Mouse (Mus musculus) forebrain, embryonic 13.5 days (tissue): Measurements from ENCODE around the gene Ubtd2. TPM values are rescaled to one million over a fixed set of nuclear protein-coding genes. Genes with fewer than 3 reads are reported as not detected.

Source experiments
- ATAC-seq: fragments of 200-750 bp; cut with Nextera tagmentation; 2 replicates; pipeline ENCODE4 v1.8.0; 2017
- H3K27ac ChIP-seq: fragments of 300-500 bp; sonication (generic); 2 replicates; pipeline ENCODE4 v1.5.1; 2015; ENCODE audit warnings: inconsistent platforms, mild to moderate bottlenecking, moderate library complexity
- H3K27me3 ChIP-seq: fragments of 300-500 bp; sonication (generic); 2 replicates; pipeline ENCODE4 v1.6.1; 2015; ENCODE audit warnings: mild to moderate bottlenecking, inconsistent platforms
- H3K36me3 ChIP-seq: fragments of 300-500 bp; sonication (generic); 2 replicates; pipeline ENCODE4 v1.6.1; 2015; ENCODE audit warnings: mild to moderate bottlenecking, inconsistent platforms; ENCODE audit not compliant: poor library complexity, severe bottlenecking
- H3K4me1 ChIP-seq: fragments of 300-500 bp; sonication (generic); 2 replicates; pipeline ENCODE4 v1.6.1; 2015; ENCODE audit warnings: inconsistent platforms
- H3K4me2 ChIP-seq: fragments of 300-500 bp; sonication (generic); 2 replicates; pipeline ENCODE4 v1.6.1; 2015; ENCODE audit warnings: inconsistent platforms, mild to moderate bottlenecking, moderate library complexity
- H3K4me3 ChIP-seq: fragments of 300-500 bp; sonication (generic); 2 replicates; pipeline ENCODE4 v1.5.1; 2015; ENCODE audit warnings: mild to moderate bottlenecking, inconsistent platforms
- H3K9ac ChIP-seq: fragments of 300-500 bp; sonication (generic); 2 replicates; pipeline ENCODE4 v1.6.1; 2015; ENCODE audit warnings: mild to moderate bottlenecking, inconsistent platforms
- H3K9me3 ChIP-seq: fragments of 300-500 bp; sonication (generic); replicated peaks from 2 replicates; pipeline ENCODE4 v1.6.1; 2016; ENCODE audit warnings: inconsistent platforms
- WGBS: fragments of 180-500 bp; shearing (Covaris S2); methylation state at CpG from one replicate; pipeline ENCODE4 v1.1.7; 2015; 5-methylcytosine and 5-hydroxymethylcytosine counted together
- polyA plus RNA-seq: library from polyadenylated mRNA; unstranded; fragments of >200 nt; fragmentation: Nextera tagmentation; extraction: Ambion mirVana; gene quantifications from 2 replicates; pipeline ENCODE4 v1.2.1, GENCODE M21; 2015

The Ubtd2 gene
- polyA plus RNA-seq, 1 experiment from 2014 or later = 59.4 TPM

DNA sequence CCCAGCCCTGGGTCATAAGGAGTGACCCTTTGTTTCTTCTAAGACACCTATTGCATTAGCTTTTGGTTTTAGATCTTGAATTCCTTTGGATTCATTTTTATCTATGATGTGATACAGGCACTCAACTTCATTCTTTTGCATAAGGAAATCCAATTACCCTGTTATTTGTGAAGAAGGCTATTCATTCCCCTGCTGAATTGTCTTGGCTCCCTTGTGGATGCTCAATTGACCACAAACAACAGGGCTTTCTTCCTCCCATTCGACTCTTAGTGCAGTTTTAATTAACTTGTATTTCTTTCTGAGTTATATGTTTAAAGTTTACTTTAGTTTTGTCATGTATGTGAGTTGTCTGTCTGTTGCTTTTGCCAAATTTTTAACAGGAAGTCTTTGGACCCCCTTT, 10.9 kb upstream of the Ubtd2 start:
- ATAC-seq = no peak
- Histone ChIP-seq H3K36me3 (no peaks in the 10 kb centered on the region), H3K9me3 (no peaks in the 10 kb centered on the region), H3K4me1 (peaks cover 7% of the 10 kb centered on the region), H3K27me3 (0 out of 2 replicates have a peak, but pooled peaks cover 6% of the 10 kb centered on the region), H3K4me3 (no peak overlapping the region), H3K27ac (no peak overlapping the region), H3K9ac (no peak overlapping the region), H3K4me2 (no peak overlapping the region)
- 0% methylated on average over 1 of the region's 1 CpGs for WGBS

DNA sequence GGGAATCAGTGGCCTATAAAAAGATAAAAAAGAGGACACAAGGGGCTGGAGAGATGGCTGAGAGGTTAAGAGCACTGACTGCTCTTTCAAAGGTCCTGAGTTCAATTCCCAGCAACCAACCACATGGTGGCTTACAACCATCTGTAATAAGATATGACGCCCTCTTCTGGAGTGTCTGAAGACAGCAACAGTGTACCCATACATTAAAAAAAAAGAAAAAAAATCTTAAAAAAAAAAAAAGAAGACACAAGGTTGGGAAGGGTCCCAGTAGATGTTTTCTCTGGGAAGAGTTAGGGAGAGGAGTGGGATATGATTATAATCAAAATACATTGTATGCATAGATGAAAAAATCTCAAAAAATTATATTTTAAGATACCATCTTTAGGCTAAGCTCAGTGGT, 10.0 kb upstream of the Ubtd2 start:
- H3K4me1 ChIP-seq = peaks cover 7% of the 10 kb centered on the region
- 0 out of 2 replicates have a peak, but pooled peaks cover 6% of the 10 kb centered on the region for H3K27me3 ChIP-seq
- H3K9me3 ChIP-seq = no peaks in the 10 kb centered on the region
- WGBS = 81% methylated on average over 1 of the region's 1 CpGs
- no peak overlapping the region for H3K4me3 ChIP-seq
- no peak overlapping the region for H3K9ac ChIP-seq
- H3K36me3 ChIP-seq = no peaks in the 10 kb centered on the region
- H3K4me2 ChIP-seq = no peak overlapping the region
- ATAC-seq = no peak
- no peak overlapping the region for H3K27ac ChIP-seq

DNA sequence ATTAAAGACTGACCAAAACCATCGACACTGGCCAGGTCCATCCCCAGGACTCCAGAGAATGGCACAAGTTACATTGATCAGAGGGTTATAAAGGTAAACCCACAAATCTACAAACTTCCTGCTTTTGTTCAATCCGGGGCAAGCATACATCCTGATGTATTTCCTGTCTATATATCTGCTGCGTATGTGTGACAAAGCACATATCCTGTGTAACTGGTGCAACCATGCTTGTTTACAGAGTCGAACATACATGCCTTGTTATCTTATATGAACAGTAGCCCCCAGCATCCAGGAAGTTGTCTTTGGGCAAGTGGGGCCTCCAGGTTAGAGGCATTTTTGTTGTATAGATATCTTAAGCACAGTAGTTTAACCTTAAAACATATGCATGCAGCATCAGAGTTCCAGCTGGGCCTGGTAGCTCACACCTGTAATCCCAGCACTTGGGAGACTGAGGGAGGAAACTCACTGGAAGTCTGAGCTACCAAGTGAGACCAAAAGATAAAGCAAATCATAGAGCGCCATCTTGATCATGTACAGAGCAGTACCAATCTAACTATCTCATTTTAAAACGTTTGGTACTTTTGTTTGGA, 9.4 kb upstream of the Ubtd2 start:
- no peak overlapping the region for H3K9ac ChIP-seq
- 81% methylated on average over 6 of the region's 6 CpGs for WGBS
- peaks cover 7% of the 10 kb centered on the region for H3K4me1 ChIP-seq
- H3K4me3 ChIP-seq = no peak overlapping the region
- H3K36me3 ChIP-seq = no peaks in the 10 kb centered on the region
- H3K27me3 ChIP-seq = 0 out of 2 replicates have a peak, but pooled peaks cover 6% of the 10 kb centered on the region
- no peak for ATAC-seq
- H3K27ac ChIP-seq = no peak overlapping the region
- H3K4me2 ChIP-seq = no peak overlapping the region
- no peaks in the 10 kb centered on the region for H3K9me3 ChIP-seq

DNA sequence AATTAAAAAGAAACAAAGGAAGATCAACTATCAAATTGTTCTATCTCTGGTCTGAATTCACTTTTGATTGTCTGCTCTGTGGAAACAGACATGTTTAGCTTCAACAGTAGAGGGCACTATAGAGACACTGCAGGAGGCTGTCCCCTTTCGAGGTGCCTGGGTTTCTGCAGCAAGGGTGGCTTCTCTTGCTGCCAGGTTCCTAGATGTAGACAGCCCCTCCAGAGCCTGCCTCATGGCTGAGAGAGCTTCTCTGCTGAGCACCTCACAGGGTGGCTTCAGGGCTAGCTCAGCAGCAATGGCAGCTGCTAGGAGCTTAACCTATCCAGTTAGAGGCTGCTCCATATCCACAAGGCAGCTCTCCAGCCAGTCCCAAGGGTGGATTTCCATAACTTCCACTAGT, 5.0 kb upstream of the Ubtd2 start:
- Histone ChIP-seq H3K4me2 (no peak overlapping the region), H3K4me1 (no peaks in the 10 kb centered on the region), H3K9me3 (no peaks in the 10 kb centered on the region), H3K27ac (no peak overlapping the region), H3K9ac (no peak overlapping the region), H3K36me3 (no peaks in the 10 kb centered on the region), H3K27me3 (0 out of 2 replicates have a peak, but pooled peaks cover 9% of the 10 kb centered on the region), H3K4me3 (no peak overlapping the region)
- no peak for ATAC-seq
- WGBS = 4% methylated on average over 1 of the region's 1 CpGs

DNA sequence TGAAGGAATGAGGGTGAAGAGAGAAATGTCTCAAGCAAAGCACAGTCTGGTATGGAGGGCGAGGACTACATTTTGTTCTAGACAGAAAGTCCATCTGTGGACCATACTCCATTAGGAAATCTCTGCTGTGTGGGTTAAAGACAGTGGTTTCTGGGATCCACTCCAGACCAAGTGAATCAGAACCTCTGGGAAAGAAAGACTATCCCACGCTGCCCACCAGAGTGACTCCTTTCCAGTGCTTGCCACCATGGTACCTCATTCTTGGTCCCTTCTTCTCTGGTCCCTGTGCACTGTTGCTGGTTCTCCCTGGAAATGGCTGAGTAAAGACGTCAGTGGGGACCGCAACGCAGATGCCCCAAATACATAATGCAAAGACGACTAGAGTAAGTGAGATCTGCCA, 3.9 kb upstream of the Ubtd2 start:
- WGBS = 89% methylated on average over 6 of the region's 6 CpGs

DNA sequence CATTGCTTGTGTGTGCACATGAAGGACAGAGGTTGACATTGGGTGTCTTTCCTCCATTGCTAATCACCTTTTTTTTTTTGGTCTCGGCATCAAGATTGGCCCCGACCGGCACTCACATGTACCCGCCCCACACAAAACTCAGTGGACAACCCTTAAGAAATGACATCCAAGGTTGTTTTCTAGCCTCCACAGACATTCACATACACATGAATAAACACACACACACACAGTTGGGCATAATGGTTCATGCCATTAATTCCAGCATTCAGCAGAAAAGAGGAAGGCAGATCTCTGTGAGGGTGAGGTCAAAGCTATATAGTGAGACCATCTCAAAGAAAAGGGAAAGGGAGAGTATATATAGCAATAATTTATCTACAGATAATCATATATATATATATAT, 2.4 kb upstream of the Ubtd2 start:
- Histone ChIP-seq H3K4me2 (no peak overlapping the region), H3K36me3 (no peaks in the 10 kb centered on the region), H3K4me3 (no peak overlapping the region), H3K27ac (no peak overlapping the region), H3K9me3 (no peaks in the 10 kb centered on the region), H3K27me3 (0 out of 2 replicates have a peak, but pooled peaks cover 4% of the 10 kb centered on the region), H3K9ac (no peak overlapping the region), H3K4me1 (peaks cover 14% of the 10 kb centered on the region)
- 87% methylated on average over 4 of the region's 4 CpGs for WGBS
- ATAC-seq = no peak

More for the DNA sequence above, 3.9 kb upstream of the Ubtd2 start:
- Histone ChIP-seq H3K36me3 (no peaks in the 10 kb centered on the region), H3K4me3 (no peak overlapping the region), H3K9me3 (no peaks in the 10 kb centered on the region), H3K4me2 (no peak overlapping the region), H3K27ac (no peak overlapping the region), H3K4me1 (peaks cover 4% of the 10 kb centered on the region), H3K27me3 (0 out of 2 replicates have a peak, but pooled peaks cover 4% of the 10 kb centered on the region), H3K9ac (no peak overlapping the region)
- no peak for ATAC-seq

DNA sequence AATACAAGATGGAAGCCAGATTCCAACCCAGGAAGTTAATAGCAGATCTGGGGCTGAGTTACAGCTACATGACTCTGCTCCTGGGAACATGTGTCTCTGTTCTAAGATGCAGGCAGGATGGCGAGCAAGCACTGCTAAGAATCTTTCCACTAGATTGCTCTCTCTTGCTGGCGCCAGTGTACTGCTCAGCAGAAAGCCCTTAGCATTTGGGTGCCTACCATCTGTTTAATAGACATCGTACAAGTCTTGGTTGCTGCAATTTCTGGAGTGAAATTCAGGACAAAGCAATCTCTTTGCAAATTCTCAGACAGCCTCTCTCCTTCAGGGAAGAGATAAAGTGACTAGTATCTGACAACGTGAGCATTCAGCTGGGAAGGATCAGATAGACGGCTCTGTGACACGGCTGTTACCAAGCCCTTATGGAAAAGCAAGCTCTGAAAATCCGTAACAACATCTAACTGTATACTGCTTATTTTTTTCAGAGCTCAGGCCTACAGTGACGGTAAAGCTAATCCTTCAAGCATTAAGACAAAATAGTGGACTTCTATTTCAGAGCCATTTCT, 1.7 kb upstream of the Ubtd2 start:
- Histone ChIP-seq H3K27me3 (0 out of 2 replicates have a peak, but pooled peaks cover 4% of the 10 kb centered on the region), H3K4me2 (no peak overlapping the region), H3K9ac (no peak overlapping the region), H3K4me1 (peaks cover 20% of the 10 kb centered on the region), H3K9me3 (no peaks in the 10 kb centered on the region), H3K27ac (no peak overlapping the region), H3K4me3 (no peak overlapping the region), H3K36me3 (no peaks in the 10 kb centered on the region)
- ATAC-seq = no peak
- WGBS = 57% methylated on average over 8 of the region's 8 CpGs

DNA sequence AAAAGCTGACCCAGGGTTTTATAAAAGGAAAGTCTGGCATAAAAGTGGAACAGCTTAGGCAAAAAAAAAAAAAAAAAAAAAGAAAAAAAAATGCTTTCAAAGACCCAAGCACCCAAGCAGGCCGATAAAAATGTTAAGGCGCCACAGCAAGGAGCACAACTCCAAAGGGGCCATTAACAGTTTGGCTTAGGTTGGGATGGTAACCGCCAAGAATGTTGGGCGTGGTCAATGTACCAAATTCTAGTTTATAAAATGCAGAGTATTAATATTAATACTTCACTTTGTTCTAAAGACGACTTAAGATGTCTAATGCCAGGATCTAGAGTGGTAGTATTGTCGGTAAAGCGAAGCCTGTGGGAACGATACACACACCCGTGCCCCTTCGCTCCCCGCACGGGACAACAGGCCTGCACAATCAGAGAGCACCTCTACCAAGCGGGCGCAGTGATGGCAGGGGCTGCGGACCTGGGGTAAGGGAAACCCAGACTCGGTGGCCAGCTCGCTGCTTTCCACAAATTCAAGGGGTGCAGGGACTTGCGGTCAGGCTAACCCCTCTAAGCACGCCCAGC, 855 bp upstream of the Ubtd2 start:
- H3K4me1 ChIP-seq = peaks cover 21% of the 10 kb centered on the region
- H3K4me2 ChIP-seq = peak overlapping the region; percentile 80
- peak overlapping the region; percentile 95 for H3K4me3 ChIP-seq
- H3K9me3 ChIP-seq = no peaks in the 10 kb centered on the region
- H3K27me3 ChIP-seq = 0 out of 2 replicates have a peak, but pooled peaks cover 4% of the 10 kb centered on the region
- H3K9ac ChIP-seq = peak overlapping the region; percentile 93
- no peak; the same call in 1 of the 2 replicates for ATAC-seq
- WGBS = 3% methylated on average over 19 of the region's 19 CpGs
- no peak overlapping the region for H3K27ac ChIP-seq
- H3K36me3 ChIP-seq = no peaks in the 10 kb centered on the region

DNA sequence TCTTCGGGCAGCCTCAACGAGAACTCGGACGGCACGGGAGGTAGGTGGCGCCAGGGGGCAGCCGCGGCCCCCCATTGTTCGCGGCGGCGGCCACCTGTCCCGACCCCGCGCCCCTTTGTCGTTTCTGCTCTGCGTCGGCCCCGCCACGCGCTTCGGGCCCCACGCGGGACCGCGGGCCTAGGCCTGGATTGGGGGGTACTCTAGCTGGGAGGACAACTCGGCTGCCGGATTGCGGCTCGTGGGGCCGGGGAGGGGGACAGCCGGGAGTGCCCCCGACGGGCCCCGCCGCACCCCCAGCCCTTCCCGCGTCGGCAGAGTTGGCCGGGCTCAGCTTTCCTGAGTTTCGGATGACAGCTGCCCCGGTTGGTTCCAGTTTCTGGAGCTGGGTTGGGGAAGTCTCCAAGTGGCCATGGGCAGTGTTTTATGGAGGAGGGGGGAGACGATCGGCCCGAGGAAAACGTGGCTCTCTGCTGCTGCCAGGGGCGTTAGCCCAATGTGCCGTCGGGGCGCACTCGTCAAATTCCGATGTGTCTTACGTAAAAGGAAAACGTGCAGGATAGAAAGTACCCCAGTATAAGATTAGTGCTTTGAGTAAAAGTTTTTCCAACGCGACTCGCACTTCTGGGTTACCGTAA, 454 bp downstream of the Ubtd2 start:
- no peaks in the 10 kb centered on the region for H3K9me3 ChIP-seq
- peak overlapping the region; percentile 80 for H3K4me2 ChIP-seq
- 0 out of 2 replicates have a peak, but pooled peaks cover 4% of the 10 kb centered on the region for H3K27me3 ChIP-seq
- ATAC-seq = peak; percentile 61
- peaks cover 21% of the 10 kb centered on the region for H3K4me1 ChIP-seq
- H3K36me3 ChIP-seq = no peaks in the 10 kb centered on the region
- WGBS = under 1% methylated on average over 54 of the region's 58 CpGs
- H3K9ac ChIP-seq = peak overlapping the region; percentile 93
- H3K4me3 ChIP-seq = peak overlapping the region; percentile 95
- H3K27ac ChIP-seq = peak overlapping the region; percentile 96

DNA sequence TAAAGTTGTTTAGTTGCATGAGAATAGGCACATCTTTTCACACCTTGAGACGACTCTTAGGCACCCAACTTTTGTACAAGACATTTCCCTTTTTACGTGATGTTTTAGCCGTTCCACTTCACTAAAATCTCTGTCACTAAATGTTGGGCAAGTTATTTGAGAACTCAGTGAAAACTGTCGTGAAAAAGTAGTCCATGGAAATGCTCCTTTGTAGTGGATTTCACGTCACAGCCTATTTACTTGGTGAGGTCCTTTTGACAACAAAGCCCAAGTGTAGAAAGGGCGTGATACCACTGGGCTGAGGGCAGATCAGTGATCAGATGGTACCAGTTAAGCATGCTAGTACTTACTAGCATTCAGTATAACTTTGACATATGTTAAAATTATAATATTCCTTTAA, 1.2 kb downstream of the Ubtd2 start:
- Histone ChIP-seq H3K9ac (peak overlapping the region; percentile 93), H3K36me3 (no peaks in the 10 kb centered on the region), H3K4me1 (peaks cover 21% of the 10 kb centered on the region), H3K9me3 (no peaks in the 10 kb centered on the region), H3K27ac (no peak overlapping the region), H3K4me2 (peak overlapping the region; percentile 80), H3K4me3 (peak overlapping the region; percentile 95), H3K27me3 (0 out of 2 replicates have a peak, but pooled peaks cover 1% of the 10 kb centered on the region)
- no peak for ATAC-seq
- WGBS = 10% methylated on average over 6 of the region's 6 CpGs

DNA sequence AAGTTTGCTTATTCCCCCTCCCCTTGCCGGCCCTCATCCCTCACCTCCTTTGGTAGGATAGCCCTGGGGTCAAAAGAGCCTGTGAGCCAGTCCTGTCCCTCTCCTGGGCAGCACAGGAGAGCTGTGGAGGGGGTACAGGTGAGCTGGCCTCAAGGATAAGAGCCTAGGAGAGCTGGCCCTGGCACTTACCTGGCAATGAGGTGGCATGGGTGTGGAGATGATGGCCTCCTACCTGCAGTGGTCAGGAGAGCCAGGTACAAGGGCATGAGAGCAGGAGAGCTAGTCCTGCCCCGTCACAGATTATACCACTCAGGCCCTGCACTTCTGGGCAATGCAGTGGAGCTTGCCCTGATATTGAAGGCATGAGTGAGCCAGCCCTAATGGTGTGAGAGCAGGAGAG, 9.1 kb downstream of the Ubtd2 start:
- Histone ChIP-seq H3K36me3 (no peaks in the 10 kb centered on the region), H3K9ac (no peak overlapping the region), H3K4me1 (peaks cover 17% of the 10 kb centered on the region), H3K27me3 (no peaks in the 10 kb centered on the region), H3K9me3 (no peaks in the 10 kb centered on the region), H3K27ac (no peak overlapping the region), H3K4me2 (no peak overlapping the region), H3K4me3 (no peak overlapping the region)
- no peak for ATAC-seq
- WGBS = 79% methylated on average over 2 of the region's 2 CpGs

DNA sequence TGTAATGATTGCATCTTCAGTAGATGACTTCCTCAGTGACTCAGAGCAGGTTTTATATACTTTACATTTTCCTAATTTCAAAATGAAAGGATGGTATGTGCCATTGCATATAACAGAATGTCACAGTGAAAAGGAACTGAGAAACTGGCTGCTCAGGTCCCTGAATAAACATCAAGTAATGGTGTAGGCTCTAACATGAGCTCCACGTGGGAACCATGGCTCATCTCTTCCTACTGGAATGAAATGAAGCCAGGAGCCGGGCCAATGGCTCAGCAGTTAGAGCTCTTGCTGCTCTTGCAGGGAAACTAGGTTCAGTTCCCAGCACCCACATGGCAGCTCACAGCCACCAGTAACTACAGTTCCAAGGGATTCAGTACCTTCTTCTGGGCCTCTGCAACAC, 16.8 kb downstream of the Ubtd2 start:
- 77% methylated on average over 2 of the region's 2 CpGs for WGBS
- no peak for ATAC-seq
- Histone ChIP-seq H3K9ac (no peak overlapping the region), H3K4me3 (no peak overlapping the region), H3K9me3 (no peaks in the 10 kb centered on the region), H3K4me1 (peaks cover 11% of the 10 kb centered on the region), H3K27me3 (no peaks in the 10 kb centered on the region), H3K36me3 (no peaks in the 10 kb centered on the region), H3K4me2 (no peak overlapping the region), H3K27ac (no peak overlapping the region)
